Mouse (Mus musculus) NIH3T3 (cell line): ENCODE data around the gene Phf7.
A peak's percentile ranks its signal among the peaks of the same experiment; 100 is the strongest.

Source experiments
- DNase-seq: peaks from one replicate; pipeline ENCODE4 v3.0.0-alpha.2; 2012; ENCODE audit warnings: low read depth

Gene Phf7

DNA sequence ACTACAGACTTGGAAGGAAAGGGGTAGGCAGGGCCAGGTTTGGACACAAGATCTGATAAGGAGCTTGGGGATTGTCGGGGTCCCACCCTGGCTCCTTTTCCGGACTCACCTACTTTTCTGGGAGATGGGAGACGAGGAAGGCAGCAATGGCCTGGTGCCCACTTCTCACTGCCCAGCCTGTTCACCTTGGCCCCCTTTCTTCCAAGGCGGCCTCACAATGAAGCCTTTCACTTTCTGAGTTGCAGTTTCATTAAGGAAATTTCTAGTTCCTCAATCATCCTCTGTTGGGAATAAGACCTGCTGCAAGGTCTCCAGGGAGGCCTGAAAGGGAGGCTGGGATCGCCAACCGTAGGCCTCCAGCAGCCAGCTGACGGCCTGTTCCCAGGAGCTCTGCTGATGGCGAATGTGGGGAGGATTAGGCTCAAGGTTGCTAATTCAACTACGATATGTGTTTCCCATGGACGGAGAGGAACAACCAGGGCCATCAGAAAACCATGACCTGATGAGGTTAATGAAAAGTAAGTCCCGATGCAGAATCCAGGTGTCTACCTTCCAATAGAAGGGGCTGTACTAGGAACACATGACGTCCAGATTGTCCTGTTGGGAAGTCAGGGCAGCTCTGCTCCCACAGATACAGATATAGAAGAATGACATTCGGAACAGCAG is 18.6 kb downstream of the Phf7 start:
- no peak for DNase-seq

- no peak for DNase-seq
Observed at GRCm38 (mm10) chr14:31230442-31230841, 20.7 kb downstream of the Phf7 start.

DNA sequence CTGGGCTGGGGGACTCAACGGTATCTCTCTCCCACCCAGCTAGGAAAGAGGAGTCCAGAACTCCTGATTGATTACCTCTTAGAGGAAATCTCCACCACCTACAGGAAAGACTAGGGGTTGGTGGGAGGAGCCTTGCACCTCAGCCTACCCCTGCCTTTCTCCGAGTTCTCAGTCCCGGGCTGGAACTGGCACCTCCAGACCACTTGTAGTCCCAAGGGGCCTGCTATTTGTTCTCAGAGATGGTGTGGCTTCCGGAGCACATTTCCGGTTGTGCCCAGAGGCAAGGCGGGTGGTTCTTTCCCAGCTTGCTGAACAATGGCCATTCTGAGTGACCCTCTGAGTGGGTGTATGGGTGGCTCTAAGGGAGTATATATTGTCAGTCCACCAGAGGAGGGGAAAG is 22.9 kb downstream of the Phf7 start:
- no peak for DNase-seq

- DNase-seq: peak; percentile 70
Observed at GRCm38 (mm10) chr14:31226978-31227377, 24.1 kb downstream of the Phf7 start.

GRCm38 (mm10) chr14:31217666-31218065 is 33.5 kb downstream of the Phf7 start, which contains the start of gene Sema3g:
Gene Sema3g (plus strand): TSS chr14:31217860.
- DNase-seq: peak; percentile 47

- DNase-seq: no peak
Observed at GRCm38 (mm10) chr14:31216846-31217245, 34.3 kb downstream of the Phf7 start, which contains the start of gene Nisch. Gene Nisch (minus strand): TSS chr14:31216946.

GRCm38 (mm10) chr14:31215157-31216002 is 35.7 kb downstream of the Phf7 start:
- peak; percentile 75 for DNase-seq

- no peak for DNase-seq
Observed at GRCm38 (mm10) chr14:31214684-31215083, 36.4 kb downstream of the Phf7 start.

DNA sequence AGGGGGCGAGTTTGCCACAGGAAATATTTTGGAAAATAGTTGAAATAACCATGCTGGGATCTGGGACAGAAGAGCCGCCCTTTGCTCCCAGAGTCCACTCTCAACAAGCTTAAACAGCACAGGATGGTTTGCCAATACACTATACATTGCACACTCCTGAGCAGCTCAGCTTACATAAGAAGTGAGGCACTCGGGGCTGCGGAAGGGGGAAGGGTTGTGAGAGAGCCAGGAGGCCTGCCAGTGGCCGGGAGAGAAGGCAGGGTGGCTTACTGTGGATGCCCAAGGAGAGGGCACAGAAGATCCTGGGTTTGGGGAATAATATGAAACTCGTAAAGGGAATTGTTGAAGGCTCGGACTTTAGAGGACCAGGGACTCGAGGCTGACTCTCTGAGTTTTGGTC is 37.2 kb downstream of the Phf7 start:
- DNase-seq: peak; percentile 34

DNA sequence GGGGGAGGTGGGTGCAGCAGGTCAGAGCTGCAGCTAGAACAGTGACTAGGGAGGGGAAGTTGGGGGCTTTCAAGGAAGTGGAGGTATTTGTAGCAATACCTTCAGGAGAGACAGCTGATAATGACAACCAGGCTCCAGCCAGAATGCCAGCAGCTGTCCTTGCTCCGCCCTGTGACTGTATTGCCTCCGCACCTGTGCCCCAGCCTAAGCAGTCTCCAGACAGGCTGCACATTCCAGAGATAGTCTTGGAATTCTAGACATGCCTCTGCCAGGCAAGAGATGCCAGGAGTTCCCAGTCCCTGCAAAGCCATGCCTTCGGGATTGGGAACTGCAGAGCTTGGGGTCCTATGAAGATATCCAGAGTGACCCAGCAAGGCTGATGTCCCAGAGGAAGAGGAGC is 38.6 kb downstream of the Phf7 start:
- no peak for DNase-seq

DNA sequence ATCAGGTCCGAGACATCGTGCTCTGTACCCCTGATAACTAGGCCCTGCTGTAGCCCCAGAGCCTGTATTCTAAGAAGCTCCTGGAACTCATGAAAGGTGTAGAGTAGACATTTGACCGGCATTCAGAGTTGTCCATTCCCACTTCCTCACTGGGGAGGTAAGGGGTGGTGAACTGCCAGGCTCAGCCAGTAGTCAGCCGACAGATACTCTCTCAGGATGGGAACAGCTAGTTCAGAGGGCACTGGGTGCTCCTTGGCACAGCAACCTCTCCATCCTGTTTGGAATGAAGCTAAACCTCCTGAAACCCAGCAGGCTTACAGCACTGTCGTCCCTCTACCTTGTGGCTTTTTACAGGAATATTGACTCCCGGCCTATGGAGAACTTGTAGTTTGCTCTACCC is 39.3 kb downstream of the Phf7 start:
- no peak for DNase-seq

GRCm38 (mm10) chr14:31209133-31209557 is 42.0 kb downstream of the Phf7 start:
- no peak for DNase-seq

DNA sequence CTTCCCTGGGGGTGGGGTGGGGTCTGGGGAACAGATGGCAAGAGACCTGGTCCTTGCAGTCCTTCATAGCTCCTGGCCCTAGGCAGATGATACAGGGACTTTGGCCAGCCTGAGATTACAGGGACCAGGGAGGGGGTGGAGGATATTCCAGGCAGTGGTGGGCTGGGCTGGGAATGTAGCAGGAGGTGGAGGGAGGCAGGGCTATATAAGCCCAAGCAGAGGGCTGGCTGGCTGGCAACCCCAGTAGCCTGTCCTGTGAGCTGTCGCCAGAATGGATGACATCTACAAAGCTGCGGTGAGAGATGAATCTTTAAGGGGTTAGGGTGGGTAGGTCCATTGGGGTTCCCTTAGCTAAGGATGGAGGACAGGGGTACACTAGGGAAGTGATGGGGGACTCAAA is 43.0 kb downstream of the Phf7 start, which contains the start of gene Tnnc1:
Tnnc1 (plus strand) TSS at position 229 of the 400 bp plus-strand sequence.
- no peak for DNase-seq

DNA sequence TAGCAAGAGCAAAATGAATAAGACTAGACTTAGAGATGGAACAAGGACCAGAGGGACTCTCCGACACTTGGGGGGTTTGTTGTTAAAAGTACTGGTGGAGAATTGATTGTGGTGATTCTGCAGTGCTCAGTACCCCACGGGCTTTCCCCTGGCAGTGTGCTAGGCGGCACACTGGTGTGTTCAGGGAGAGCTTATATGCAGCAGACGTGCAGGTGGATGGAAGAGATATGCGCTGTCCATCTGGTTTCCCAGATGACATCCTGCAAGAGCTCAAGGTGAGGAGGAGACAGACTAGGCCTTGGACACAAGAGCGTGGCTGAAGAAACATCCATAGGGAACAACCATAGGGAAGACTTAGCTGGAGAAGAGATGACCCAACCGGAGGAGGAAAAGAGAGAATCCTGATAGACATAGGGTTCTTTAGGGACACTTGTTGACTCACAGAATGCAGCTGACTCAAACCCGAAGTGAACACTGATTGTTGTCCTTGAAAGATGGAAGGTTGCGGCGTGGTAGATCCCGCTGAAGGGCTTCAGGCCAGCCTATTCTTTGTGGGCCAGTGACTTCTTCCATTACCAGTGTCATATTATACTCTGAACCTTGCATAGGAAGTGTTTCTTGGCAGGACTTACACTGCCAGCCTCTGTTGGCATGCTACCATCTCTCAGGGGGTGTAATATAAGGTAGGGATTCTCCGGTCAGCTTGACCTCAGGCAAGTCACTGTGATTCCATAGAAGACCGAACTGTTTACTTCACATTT is 43.9 kb downstream of the Phf7 start:
- DNase-seq: peak; percentile 12

DNA sequence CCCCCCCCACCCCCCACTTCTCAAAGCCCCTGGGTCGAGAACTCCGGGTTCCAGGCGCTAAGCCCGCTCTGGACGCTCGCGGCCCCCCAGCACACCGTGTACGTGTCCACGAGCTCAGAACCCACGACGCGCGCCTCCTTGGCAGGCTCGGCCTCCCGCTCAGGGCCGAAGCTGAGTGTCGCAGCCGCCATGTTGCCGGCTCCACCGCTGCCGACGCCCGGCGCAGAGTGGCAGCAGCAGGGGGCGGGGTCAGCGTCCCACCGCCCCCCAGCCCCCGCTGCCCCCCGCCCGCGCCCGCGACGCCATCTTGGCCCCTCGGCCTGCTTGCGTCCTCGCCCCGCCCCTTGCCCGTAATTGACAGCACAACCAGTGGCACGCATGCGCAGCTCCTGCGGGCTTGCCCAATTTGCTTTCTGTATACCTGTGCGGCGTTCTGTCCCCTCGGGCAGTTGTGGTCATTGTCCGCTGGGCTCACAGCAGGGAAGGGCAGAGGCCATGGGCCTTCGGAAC is 44.6 kb downstream of the Phf7 start:
- peak; percentile 96 for DNase-seq

- peak; percentile 71 for DNase-seq
Observed at GRCm38 (mm10) chr14:31205562-31206467, 45.3 kb downstream of the Phf7 start.

GRCm38 (mm10) chr14:31205244-31205561 is 45.9 kb downstream of the Phf7 start:
- DNase-seq: no peak

DNA sequence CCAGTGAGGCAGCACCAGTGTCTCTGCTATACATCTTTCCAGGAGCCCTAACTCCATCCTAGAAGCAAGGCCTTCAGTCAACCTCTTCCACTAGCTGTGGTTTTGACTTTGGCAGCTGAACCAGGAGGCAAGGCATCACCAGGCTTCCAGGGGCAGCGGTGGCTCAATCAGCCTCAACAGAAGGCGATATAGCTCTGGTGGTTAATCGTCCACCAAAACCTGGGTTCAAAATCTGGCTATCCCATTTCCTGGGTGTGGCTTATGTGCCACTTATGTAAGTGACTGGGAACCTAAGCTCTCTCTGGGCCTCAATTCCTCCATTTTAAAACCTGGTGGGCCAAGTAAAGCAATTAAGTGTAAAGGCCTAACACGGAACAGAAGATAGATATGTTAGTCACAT is 46.3 kb downstream of the Phf7 start:
- DNase-seq: peak; percentile 34

GRCm38 (mm10) chr14:31200038-31200437 is 51.1 kb downstream of the Phf7 start:
- DNase-seq: no peak

DNA sequence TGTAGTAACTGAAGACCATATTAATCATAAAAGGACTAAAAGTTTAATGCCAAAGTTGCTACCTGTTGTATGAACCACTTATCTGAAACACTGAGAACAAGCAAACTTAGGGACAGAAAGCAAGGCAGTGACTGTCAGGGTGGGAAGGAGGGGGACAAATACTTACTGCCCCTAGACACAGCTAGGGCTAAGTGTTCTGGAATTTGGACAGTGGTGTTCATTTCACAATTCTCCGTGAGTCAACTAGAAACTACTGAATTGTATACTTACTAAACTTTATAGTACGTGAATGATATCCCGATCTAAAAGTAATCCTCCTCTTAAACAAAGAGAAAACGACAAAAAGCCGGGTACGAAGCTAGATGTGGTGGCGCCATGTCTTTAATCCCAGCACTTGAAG is 51.5 kb downstream of the Phf7 start:
- DNase-seq: no peak
